Mouse (Mus musculus) embryo, embryonic 9.5 days (tissue): ENCODE measurements around the gene Sorcs3.

Source experiments
- DNase-seq: peaks from one replicate; pipeline ENCODE4 v3.0.0-alpha.2; 2017; ENCODE audit errors: extremely low spot score

Sorcs3 gene

GRCm38 (mm10) chr19:48706267-48706923 lies 500.6 kb downstream of the Sorcs3 start:
- DNase-seq = peak; percentile 30

DNA sequence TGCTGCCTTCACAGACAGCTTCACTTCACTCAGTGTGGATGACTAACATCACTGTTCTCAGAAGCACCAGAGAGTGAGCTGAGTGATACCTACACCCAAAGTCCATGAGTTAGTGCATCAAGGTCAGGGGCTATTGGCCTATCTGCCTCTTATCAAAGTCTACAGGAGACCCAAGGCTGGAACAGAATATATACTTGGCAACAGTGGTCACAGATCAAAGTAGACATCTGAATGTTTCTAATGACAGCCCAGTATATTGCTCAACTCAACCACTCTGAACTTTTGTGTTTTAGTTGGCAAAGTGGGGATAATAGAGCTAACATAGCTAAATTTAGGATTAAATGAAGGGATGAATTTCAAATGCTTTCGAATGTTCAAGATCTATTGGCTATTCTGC lies 501.1 kb downstream of the Sorcs3 start:
- no peak for DNase-seq

DNA sequence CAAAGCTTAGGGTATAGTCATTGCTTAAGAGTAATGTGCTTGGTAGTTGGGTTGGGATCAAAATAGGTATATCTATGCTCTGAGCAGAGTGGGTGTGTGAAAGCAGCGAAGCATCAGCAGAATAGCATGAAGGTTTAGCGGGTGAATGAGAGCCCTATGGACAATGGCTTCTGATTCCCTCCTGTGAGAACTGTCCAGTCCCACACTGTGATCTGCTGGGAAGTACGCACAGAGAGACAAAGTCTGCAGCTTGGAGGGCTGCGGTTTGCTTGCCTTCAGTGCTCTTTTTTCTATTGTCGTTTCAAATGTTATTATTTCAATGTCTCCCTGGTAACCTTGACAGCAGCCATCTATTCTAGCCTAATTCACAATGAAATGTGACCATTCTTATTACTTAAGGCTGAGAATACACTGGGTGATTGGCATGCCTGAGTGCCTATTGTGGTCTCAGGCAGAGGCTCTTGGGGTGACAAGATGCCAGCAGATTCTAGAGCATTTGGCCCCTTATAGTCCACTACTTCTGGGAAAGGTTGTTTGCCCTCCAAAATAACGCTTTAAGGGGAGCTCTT lies 520.1 kb downstream of the Sorcs3 start:
- no peak for DNase-seq

DNA sequence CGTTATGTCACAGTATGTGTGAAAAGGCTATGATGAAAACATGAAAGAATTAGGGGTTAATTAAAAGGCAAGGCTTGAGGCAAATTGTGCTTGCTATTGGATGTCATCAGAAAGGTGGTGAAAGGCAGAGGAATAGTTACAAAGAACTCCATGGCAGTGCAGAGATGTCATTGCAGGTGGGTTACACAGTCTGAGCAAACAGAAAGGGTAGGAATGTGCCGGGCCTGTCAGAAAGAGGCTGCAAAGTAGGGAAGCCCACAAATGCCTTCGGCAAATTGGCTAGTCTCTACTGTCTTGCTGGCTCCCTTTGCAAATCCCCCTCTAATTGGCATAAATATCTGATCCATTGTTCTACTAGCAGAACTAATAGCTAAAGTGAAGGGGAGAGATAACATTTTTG lies 521.2 kb downstream of the Sorcs3 start:
- DNase-seq = no peak

- no peak for DNase-seq
Measured at GRCm38 (mm10) chr19:48727601-48728000, 521.8 kb downstream of the Sorcs3 start.

DNA sequence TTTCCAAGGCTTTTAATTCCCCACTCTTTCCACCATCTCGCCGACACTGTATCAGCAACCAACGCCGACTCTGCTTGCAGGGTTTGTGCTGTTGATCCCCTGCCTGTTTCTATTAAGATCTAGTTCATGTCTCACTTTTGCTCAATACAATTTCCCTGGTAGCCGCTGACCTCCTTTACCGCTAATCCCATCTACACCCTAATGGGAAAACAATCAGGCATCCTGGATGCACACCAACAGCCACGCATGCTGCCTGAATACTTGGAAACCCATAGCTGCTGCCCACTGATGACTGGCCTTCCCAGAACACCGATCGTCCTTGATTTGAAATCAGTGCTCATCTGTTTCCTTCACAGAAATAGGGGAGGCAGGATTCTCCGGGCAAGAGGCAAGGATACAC lies 525.9 kb downstream of the Sorcs3 start:
- no peak for DNase-seq

GRCm38 (mm10) chr19:48734370-48734769 lies 528.5 kb downstream of the Sorcs3 start:
- no peak for DNase-seq

GRCm38 (mm10) chr19:48737554-48737953 lies 531.7 kb downstream of the Sorcs3 start:
- DNase-seq = no peak

GRCm38 (mm10) chr19:48755156-48755555 lies 549.3 kb downstream of the Sorcs3 start:
- no peak for DNase-seq

- no peak for DNase-seq
Measured at GRCm38 (mm10) chr19:48756831-48757230, 551.0 kb downstream of the Sorcs3 start.

DNA sequence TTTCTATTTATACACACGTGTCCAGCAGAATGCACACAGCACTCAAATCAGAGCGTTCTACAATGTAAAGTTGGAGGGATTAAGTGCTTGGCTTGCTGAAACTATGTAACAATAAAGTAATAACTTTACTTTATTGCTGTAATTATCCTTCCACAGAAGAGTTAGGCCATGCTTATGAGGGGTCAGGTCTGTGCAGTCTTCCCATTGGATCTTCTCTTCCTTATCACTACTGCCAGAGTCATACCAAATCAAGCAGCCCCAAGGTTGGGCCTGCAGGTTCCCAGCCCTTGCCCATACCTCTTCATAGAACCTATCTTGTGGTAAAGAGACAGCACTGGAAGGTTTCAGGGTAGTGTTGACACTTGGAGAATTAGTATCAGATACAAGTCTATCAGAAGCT lies 560.7 kb downstream of the Sorcs3 start:
- DNase-seq = no peak

DNA sequence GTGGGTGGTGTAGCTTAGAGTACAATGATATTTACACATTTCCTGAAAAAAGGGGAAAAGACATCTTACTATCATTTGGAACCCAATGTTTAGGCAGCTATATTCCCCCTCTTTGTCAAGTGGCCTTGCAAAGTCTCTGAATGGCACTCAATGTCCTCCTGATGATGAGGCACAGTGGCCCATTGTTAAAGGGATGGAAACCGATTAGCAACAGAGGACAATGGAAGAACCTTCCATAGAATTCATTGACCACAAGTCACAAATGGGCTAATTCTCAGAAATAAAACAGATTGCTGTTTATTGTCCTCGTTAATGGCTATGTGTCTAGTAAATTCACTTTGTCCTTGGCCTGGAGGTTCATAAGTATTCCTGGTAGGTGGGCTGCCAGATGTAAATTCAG lies 565.7 kb downstream of the Sorcs3 start:
- no peak for DNase-seq

- no peak for DNase-seq
Measured at GRCm38 (mm10) chr19:48779095-48779765, 573.4 kb downstream of the Sorcs3 start.

DNA sequence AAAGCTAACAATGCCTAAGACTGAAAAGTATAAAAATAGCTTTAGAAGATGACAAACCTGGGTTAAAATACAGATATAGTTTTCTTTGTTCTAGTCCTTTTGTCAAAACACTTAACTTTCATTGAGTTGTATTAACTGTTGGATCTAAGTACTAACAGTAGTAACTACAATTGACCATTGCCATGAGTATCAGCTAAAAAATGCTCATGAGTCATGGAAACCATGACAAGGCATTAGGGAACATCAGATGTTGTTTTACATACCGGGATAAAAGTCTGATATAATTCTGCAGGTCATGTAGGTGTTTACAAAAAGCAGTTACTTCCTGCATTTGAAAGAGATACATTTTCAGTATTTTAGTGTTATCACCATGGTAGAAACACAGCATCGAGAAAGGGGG lies 575.0 kb downstream of the Sorcs3 start:
- DNase-seq = no peak

DNA sequence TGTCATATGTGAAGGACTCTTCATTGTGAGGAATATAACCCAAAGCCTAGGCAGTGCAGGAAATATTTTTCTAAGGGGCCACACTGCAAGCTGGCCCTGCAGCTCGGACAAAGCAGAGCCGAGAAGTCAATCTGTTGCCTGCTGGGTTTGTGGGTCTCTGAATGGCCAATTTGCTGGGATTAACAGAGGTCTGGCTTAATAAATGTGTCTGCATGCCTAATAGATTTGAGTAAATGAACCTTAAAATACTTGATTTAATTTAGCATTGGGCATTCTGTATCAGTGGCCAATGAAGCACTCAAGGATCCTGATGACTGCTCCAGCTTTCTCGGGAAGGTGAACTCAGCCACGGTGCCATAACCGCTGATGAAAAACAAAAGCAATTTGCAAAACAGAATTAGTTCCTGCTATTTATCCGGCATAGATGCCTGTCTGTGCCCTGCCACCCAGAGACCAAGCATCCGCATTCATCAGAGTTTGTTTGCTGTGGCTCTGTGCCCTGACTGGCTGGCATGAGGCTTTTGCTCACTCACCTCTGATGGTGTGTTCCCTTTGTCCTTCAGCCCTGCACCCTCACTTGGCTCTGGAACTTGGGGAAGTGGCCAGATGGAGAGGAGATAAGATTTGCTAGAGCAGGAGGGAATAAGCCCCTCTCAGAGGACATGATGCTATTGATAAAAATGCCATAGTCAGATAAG lies 576.3 kb downstream of the Sorcs3 start:
- DNase-seq = no peak

DNA sequence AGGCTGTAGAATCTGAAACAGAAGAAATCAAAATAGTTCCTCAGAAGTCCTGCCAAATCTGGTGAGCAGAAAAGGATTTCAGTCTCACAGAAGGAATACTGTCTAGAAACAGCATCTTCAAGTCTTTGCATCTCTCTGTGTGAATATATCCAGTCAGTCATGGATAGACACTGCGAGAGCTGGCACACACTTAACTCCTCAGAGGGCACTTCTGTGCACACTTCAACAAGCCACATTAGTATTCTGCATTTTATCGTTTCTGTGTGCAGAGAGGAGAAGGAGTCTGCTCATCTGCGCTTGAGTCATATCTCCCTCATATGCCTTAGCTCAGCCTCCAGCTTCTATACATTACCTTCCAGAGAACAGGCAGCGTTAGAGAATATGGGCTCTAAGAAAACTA lies 581.4 kb downstream of the Sorcs3 start:
- DNase-seq = no peak

GRCm38 (mm10) chr19:48804546-48804945 lies 598.7 kb downstream of the Sorcs3 start:
- peak; percentile 5 for DNase-seq

GRCm38 (mm10) chr19:48811541-48811940 lies 605.7 kb downstream of the Sorcs3 start:
- DNase-seq = no peak

- DNase-seq = no peak
Measured at GRCm38 (mm10) chr19:48813823-48814222, 608.0 kb downstream of the Sorcs3 start.

- DNase-seq = no peak
Measured at GRCm38 (mm10) chr19:48815064-48815463, 609.2 kb downstream of the Sorcs3 start.

DNA sequence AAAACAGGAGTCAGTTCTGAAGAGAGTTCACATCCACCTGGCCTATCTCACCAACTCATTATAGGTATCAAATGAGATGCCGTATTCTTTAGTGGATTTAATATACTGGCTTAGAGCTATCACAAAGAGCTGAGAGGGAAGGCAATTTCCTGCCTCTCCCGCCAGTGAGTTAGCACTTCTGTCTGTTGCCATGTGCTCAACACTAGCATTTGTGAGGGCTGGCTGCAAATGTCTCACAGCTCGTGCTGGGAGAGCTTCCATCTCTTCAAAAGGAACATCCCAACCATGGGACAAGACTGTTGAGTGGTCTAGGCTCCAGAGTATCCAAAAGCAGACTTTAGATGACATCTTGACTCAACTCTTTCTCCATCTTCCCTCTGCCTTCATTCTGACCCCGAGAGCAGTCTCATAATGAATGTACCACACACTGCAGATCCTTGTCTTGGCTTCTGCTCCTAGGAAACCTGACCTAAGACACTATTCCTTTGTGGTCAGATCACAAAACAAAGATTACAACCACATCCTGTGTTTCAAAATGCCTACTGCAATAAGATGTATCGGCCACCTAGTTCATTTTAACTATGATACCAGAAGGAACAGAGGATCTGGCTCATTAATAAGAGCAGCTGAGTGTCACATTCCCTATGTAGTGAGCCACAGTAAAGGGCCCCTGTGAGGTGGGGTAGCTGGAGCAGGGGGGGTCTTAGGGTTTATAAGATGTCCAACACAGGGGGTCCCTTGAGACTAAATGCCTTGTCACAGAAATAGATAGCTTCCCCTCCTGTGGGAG lies 614.9 kb downstream of the Sorcs3 start:
- DNase-seq = no peak

DNA sequence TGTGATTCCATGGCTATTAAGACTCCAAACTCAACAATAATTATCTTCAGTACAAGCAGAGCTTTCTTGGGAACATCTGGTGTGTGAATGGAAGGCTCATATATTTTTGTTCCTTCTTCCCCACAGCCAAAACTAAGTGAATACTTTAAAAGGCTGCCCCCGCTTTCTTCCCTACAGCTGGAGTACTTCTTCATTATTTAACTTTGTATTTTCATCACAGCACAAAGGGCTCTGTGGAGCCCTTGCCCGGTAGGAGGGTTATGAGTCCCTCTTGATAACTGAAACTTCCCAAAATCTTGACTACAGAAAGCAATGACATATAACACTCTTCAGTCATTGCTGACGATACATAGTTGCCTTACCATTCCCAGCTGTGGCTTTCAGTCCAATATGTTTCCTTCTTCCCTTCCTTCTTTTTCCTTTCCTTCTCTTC lies 615.5 kb downstream of the Sorcs3 start:
- DNase-seq = no peak
